Mouse (Mus musculus): ENCODE measurements around the gene Slc35a3.

The Slc35a3 gene

GRCm38 (mm10) chr3:116638572-116638971 lies 74.1 kb downstream of the Slc35a3 start:
- no peak for DNase-seq (ENCODE audit: low spot score in 2 of 2)

GRCm38 (mm10) chr3:116637693-116638476 lies 74.7 kb downstream of the Slc35a3 start:
- no peak for DNase-seq (ENCODE audit: low spot score in 2 of 2)

- DNase-seq (ENCODE audit: low spot score in 2 of 2), result no peak
These were observed 76.8 kb downstream of the Slc35a3 start for GRCm38 (mm10) chr3:116635799-116636198.

GRCm38 (mm10) chr3:116634853-116635252 lies 77.8 kb downstream of the Slc35a3 start:
- DNase-seq (ENCODE audit: low spot score in 2 of 2), result no peak

- no peak for DNase-seq (ENCODE audit: low spot score in 2 of 2)
These were observed 78.5 kb downstream of the Slc35a3 start for GRCm38 (mm10) chr3:116634091-116634490.

- no peak for DNase-seq (ENCODE audit: low spot score in 2 of 2)
These were observed 79.7 kb downstream of the Slc35a3 start for GRCm38 (mm10) chr3:116632971-116633370.

GRCm38 (mm10) chr3:116631459-116631858 lies 81.2 kb downstream of the Slc35a3 start:
- no peak for DNase-seq (ENCODE audit: low spot score in 2 of 2)

GRCm38 (mm10) chr3:116622641-116623040 lies 90.0 kb downstream of the Slc35a3 start:
- DNase-seq (ENCODE audit: low spot score in 2 of 2), result no peak

GRCm38 (mm10) chr3:116620636-116621370 lies 91.8 kb downstream of the Slc35a3 start:
- DNase-seq (ENCODE audit: low spot score in 2 of 2), result no peak
